Mouse (Mus musculus): ENCODE measurements around the gene Sept14. TPM values are rescaled to one million over a fixed set of nuclear protein-coding genes. Genes with fewer than 3 reads are reported as not detected.

Sept14 gene
- polyA plus RNA-seq, 1 experiment from 2014 or later, result not detected

DNA sequence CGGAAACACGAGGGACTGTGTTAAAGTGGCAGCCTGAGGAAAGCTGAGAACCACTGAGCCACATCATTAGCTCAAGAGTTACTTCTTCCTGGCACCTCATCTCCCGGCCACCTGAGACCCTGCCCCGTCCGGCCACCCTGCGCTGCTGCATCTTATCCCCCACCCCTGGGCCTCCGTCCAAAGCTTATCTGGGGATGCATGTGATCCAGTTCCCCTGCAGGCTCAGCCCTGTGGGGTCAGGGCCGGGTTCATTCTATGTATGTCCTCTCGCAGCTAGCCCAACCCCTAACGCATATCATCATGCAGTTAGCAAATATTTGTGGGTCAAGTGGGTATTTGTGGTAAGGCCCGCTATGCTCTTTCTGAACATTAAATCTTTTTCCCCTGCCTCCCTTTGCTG, 21.0 kb upstream of the Sept14 start:
- no peaks in the 10 kb centered on the region for H3K27me3 ChIP-seq (ENCODE audit: control insufficient read depth, insufficient read depth, low read length)
- no peaks in the 10 kb centered on the region for H3K9me3 ChIP-seq (ENCODE audit: control insufficient read depth, low read length)
- 0 out of 2 replicates have a peak, but pooled peaks cover 7% of the 10 kb centered on the region for H3K36me3 ChIP-seq (ENCODE audit: control insufficient read depth, insufficient read depth, low read length)
- 9% methylated on average over 11 of the region's 11 CpGs for WGBS
- peaks cover 27 to 45% of the 10 kb centered on the region in 2 experiments for H3K4me1 ChIP-seq (ENCODE audit: control insufficient read depth in 2 of 2, insufficient read depth in 2 of 2, low read length in 2 of 2)
- H3K4me3 ChIP-seq (ENCODE audit: control insufficient read depth in 1 of 2, insufficient read depth in 1 of 2, low read depth in 1 of 2, low read length in 2 of 2), result peak overlapping the region in 1 of 2 experiments; percentile 2; a peak in 1 of 4 replicates
- peak overlapping the region; percentile 88 to 95 for H3K27ac ChIP-seq (replicated peaks in 1 of 2; ENCODE audit: control insufficient read depth in 1 of 2, insufficient read depth in 1 of 2, low read depth in 2 of 2, low read length in 2 of 2)
- peak overlapping the region; percentile 56 for H3K4me2 ChIP-seq (ENCODE audit: low read length)
- peak; percentile 52 for ATAC-seq (ENCODE audit: insufficient number of reproducible peaks, insufficient read depth, low FRiP score, low read depth)
- peak overlapping the region; percentile 59 for H3K9ac ChIP-seq (ENCODE audit: low read length)

DNA sequence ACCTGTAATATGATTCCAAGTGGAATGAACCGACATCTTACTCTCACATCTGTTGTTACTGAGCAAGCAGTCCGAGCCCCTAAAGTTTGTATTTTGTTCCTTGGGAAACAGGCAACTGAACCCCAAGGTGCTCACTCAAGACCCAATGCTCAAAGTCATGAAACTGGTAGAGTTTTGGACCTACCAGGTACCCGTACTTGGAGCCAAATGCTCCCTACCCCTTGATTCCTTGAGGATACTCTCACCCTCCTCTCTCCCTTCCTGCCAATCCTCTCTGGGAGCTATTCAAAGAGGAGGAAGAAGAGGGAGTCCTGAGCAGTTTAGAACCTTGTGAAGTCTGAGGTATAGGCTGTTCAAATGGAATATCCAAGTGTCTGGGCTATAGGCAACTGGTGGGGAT, 18.5 kb upstream of the Sept14 start:
- no peak for ATAC-seq (ENCODE audit: insufficient number of reproducible peaks, insufficient read depth, low FRiP score, low read depth)
- no peaks in the 10 kb centered on the region for H3K27me3 ChIP-seq (ENCODE audit: control insufficient read depth, insufficient read depth, low read length)
- 0 out of 2 replicates have a peak, but pooled peaks cover 4% of the 10 kb centered on the region for H3K36me3 ChIP-seq (ENCODE audit: control insufficient read depth, insufficient read depth, low read length)
- 0 out of 4 replicates have a peak overlapping the region, but pooled peaks of 1 of the 2 experiments have one; percentile 83 for H3K4me3 ChIP-seq (ENCODE audit: control insufficient read depth in 1 of 2, insufficient read depth in 1 of 2, low read depth in 1 of 2, low read length in 2 of 2)
- H3K4me1 ChIP-seq (ENCODE audit: control insufficient read depth in 2 of 2, insufficient read depth in 2 of 2, low read length in 2 of 2), result peaks cover 27 to 45% of the 10 kb centered on the region in 2 experiments
- WGBS, result 73% methylated on average over 3 of the region's 3 CpGs
- H3K9ac ChIP-seq (ENCODE audit: low read length), result no peak overlapping the region
- peak overlapping the region; percentile 70 for H3K4me2 ChIP-seq (ENCODE audit: low read length)
- H3K9me3 ChIP-seq (ENCODE audit: control insufficient read depth, low read length), result no peaks in the 10 kb centered on the region
- H3K27ac ChIP-seq (replicated peaks in 1 of 2; ENCODE audit: control insufficient read depth in 1 of 2, insufficient read depth in 1 of 2, low read depth in 2 of 2, low read length in 2 of 2), result no peak overlapping the region

DNA sequence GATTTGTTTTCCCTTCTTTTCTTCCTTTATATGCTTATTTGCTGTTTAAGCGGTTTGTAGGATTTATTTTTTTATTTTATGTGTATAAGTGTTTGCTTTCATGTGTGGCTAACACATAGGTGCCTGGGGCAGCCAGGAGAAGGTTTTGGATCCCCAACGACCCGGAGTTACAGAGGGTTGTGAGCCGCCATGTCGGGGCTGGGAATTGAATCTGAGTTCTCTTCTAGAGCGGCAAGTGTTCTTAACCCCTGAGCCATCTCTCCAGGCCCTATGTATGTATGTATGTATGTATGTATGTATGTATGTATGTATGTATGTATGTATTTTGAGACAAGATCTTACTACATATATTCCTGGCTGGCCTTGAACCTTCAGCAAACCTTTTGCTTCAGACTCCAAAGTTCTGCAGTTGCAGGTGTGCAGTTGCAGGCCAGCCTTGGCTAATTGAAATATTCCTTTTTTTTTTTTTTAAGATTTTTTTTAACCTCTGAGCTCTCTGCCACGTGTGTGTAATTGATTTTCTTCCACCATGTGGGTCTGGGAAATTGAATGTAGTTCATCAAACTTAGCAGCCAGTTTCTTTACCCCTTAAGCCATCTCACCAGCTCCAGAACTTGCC, 17.6 kb upstream of the Sept14 start:
- peak overlapping the region; percentile 96 for H3K9ac ChIP-seq (ENCODE audit: low read length)
- ATAC-seq (ENCODE audit: insufficient number of reproducible peaks, insufficient read depth, low FRiP score, low read depth), result no peak
- peaks cover 25 to 40% of the 10 kb centered on the region in 2 experiments for H3K4me1 ChIP-seq (ENCODE audit: control insufficient read depth in 2 of 2, insufficient read depth in 2 of 2, low read length in 2 of 2)
- H3K27ac ChIP-seq (replicated peaks in 1 of 2; ENCODE audit: control insufficient read depth in 1 of 2, insufficient read depth in 1 of 2, low read depth in 2 of 2, low read length in 2 of 2), result peak overlapping the region; percentile 99 to 100
- 9% methylated on average over 7 of the region's 7 CpGs for WGBS
- no peaks in the 10 kb centered on the region for H3K9me3 ChIP-seq (ENCODE audit: control insufficient read depth, low read length)
- H3K27me3 ChIP-seq (ENCODE audit: control insufficient read depth, insufficient read depth, low read length), result no peaks in the 10 kb centered on the region
- peak overlapping the region; percentile 83 to 95 for H3K4me3 ChIP-seq (ENCODE audit: control insufficient read depth in 1 of 2, insufficient read depth in 1 of 2, low read depth in 1 of 2, low read length in 2 of 2)
- H3K4me2 ChIP-seq (ENCODE audit: low read length), result peak overlapping the region; percentile 70
- 0 out of 2 replicates have a peak, but pooled peaks cover 4% of the 10 kb centered on the region for H3K36me3 ChIP-seq (ENCODE audit: control insufficient read depth, insufficient read depth, low read length)

DNA sequence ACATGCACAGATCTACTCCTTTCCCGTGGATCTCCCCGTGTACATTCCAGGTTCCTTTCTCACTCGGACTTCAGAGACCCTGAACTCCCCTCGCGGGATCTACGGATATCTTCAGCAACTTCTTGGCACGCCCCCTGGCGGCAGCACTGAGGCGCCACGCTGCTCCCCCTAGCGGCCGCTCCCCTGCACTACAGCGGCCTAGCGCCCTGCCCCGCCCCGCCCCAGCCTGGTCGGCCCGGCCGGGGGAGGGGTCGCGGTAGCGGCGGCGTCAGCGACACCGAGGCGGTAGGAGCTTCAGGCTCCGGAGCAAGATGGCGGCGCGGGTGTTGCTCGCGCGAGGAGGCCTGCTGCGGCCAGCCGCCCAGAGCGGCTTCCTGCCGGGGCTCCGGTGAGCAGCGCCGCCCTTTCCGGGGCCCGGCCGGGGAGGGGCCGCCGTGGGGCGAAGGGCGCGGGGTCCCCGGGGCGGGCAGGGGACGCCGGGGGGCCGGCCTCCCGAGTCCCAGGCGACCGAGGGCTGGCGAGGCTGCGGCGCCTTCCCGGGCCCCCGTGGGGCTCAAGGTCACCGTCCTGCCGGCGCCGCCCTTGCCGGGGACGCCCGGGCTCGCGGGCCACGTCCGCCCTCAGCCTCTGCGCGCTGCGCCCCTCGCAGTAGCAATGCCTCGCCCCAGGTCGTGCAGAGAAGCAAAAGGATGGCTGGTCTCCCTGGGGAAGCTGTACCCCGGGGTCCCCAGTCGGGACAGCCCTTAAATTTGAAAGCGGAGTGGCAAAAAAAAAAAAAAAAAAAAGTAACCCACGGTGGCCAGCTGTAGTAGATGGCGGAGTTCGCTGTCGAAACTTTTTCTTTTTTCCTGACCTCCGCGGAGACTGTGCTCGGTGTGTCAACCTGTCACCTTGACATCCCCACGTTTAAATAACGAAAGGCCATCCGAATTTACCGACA, 16.8 kb upstream of the Sept14 start, which contains the start of gene Nipsnap2:
Nipsnap2 (plus strand) TSS at position 230 of the 940 bp plus-strand sequence.
- WGBS, result under 1% methylated on average over 81 of the region's 93 CpGs
- Histone ChIP-seq H3K4me3 (ENCODE audit: control insufficient read depth in 1 of 2, insufficient read depth in 1 of 2, low read depth in 1 of 2, low read length in 2 of 2) (peak within 1 kb of the TSS; percentile 83 to 95), H3K27ac (replicated peaks in 1 of 2; ENCODE audit: control insufficient read depth in 1 of 2, insufficient read depth in 1 of 2, low read depth in 2 of 2, low read length in 2 of 2) (peak within 1 kb of the TSS; percentile 99 to 100), H3K9ac (ENCODE audit: low read length) (peak within 1 kb of the TSS; percentile 96), H3K27me3 (ENCODE audit: control insufficient read depth, insufficient read depth, low read length) (no peaks in the 10 kb centered on the region), H3K36me3 (ENCODE audit: control insufficient read depth, insufficient read depth, low read length) (peaks cover 6% of the 10 kb centered on the region; the same call in 1 of the 2 replicates), H3K4me2 (ENCODE audit: low read length) (peak within 1 kb of the TSS; percentile 70), H3K9me3 (ENCODE audit: control insufficient read depth, low read length) (no peaks in the 10 kb centered on the region), H3K4me1 (ENCODE audit: control insufficient read depth in 2 of 2, insufficient read depth in 2 of 2, low read length in 2 of 2) (peaks cover 20 to 32% of the 10 kb centered on the region in 2 experiments)
- ATAC-seq (ENCODE audit: insufficient number of reproducible peaks, insufficient read depth, low FRiP score, low read depth), result peak; percentile 91

DNA sequence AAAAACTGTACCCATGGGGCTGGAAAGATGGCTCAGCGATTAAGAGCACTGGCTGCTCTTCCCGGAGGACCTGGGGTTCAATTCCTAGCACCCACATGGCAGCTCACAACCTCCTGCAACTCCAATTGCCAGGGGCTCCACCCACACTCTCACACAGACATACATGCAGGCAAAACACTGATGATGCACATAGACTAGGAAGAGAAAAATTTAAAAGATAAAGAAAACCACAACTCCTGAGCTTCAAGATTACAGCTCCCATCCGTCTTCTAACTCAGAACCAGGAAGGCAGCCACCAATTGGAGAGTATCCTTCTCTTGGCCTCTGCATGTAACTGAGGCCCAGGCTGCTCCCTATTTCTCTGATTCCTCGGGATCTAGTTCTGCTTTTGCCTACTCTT, 16.0 kb upstream of the Sept14 start:
- H3K36me3 ChIP-seq (ENCODE audit: control insufficient read depth, insufficient read depth, low read length), result peaks cover 14% of the 10 kb centered on the region
- no peaks in the 10 kb centered on the region for H3K9me3 ChIP-seq (ENCODE audit: control insufficient read depth, low read length)
- H3K9ac ChIP-seq (ENCODE audit: low read length), result peak overlapping the region; percentile 96
- no peak for ATAC-seq (ENCODE audit: insufficient number of reproducible peaks, insufficient read depth, low FRiP score, low read depth)
- H3K27me3 ChIP-seq (ENCODE audit: control insufficient read depth, insufficient read depth, low read length), result no peaks in the 10 kb centered on the region
- peaks cover 13 to 24% of the 10 kb centered on the region in 2 experiments for H3K4me1 ChIP-seq (ENCODE audit: control insufficient read depth in 2 of 2, insufficient read depth in 2 of 2, low read length in 2 of 2)
- 45% methylated on average over 4 of the region's 4 CpGs for WGBS
- peak overlapping the region; percentile 99 to 100; a peak in 3 of 4 replicates for H3K27ac ChIP-seq (replicated peaks in 1 of 2; ENCODE audit: control insufficient read depth in 1 of 2, insufficient read depth in 1 of 2, low read depth in 2 of 2, low read length in 2 of 2)
- H3K4me2 ChIP-seq (ENCODE audit: low read length), result peak overlapping the region; percentile 70
- peak overlapping the region; percentile 83 to 95; a peak in 3 of 4 replicates for H3K4me3 ChIP-seq (ENCODE audit: control insufficient read depth in 1 of 2, insufficient read depth in 1 of 2, low read depth in 1 of 2, low read length in 2 of 2)

DNA sequence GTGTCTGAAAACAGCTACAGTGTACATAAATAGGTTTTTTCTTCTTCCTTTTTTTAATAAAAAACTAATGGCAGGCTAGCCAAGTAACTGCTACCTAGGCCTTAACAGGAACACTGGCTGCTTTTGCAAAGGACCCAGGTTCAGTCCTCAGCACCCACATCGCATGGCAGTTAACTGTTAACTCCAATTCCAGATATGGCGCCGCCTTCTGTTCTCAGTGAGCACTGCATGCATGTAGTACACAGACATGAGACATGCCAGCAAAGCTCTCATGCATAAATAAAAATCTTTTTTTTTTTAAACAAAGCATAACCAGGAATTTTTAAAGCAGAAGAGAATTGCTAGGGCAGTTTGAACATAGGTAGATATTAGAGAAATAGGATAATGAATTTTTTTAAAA, 11.9 kb upstream of the Sept14 start:
- Histone ChIP-seq H3K4me1 (ENCODE audit: control insufficient read depth in 2 of 2, insufficient read depth in 2 of 2, low read length in 2 of 2) (peaks cover 0 to 8% of the 10 kb centered on the region in 2 experiments; a peak in 2 of 4 replicates), H3K27ac (replicated peaks in 1 of 2; ENCODE audit: control insufficient read depth in 1 of 2, insufficient read depth in 1 of 2, low read depth in 2 of 2, low read length in 2 of 2) (no peak overlapping the region), H3K36me3 (ENCODE audit: control insufficient read depth, insufficient read depth, low read length) (peaks cover 40% of the 10 kb centered on the region), H3K4me2 (ENCODE audit: low read length) (no peak overlapping the region), H3K27me3 (ENCODE audit: control insufficient read depth, insufficient read depth, low read length) (no peaks in the 10 kb centered on the region), H3K9ac (ENCODE audit: low read length) (no peak overlapping the region), H3K9me3 (ENCODE audit: control insufficient read depth, low read length) (no peaks in the 10 kb centered on the region), H3K4me3 (ENCODE audit: control insufficient read depth in 1 of 2, insufficient read depth in 1 of 2, low read depth in 1 of 2, low read length in 2 of 2) (no peak overlapping the region)
- no peak for ATAC-seq (ENCODE audit: insufficient number of reproducible peaks, insufficient read depth, low FRiP score, low read depth)
- WGBS, result 73% methylated on average over 3 of the region's 3 CpGs

DNA sequence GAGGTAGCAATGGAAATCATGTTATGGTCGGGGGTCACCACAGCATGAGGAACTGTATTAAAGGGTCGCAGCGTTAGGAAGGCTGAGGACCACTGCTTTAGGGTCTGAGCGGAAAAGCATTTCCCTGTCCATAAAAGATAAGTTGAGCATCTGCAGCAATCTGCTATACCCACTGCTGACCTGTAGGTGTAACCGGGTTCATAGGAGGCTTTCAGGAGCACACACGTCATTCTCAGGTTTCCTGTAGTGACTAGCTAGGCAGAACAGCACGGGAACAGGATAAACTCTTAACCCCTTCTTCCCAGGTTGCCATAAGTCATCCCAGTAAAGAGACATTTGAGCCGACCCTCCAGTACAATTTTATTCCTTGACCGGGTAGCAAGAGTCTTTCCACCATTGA, 8.7 kb upstream of the Sept14 start:
- 84% methylated on average over 9 of the region's 9 CpGs for whole genome bisulfite sequencing
- H3K9ac ChIP-seq (ENCODE audit: low read length), result no peak overlapping the region

More for the DNA sequence above, 8.7 kb upstream of the Sept14 start:
- Histone ChIP-seq H3K4me1 (ENCODE audit: control insufficient read depth in 2 of 2, insufficient read depth in 2 of 2, low read length in 2 of 2) (peaks cover 0 to 8% of the 10 kb centered on the region in 2 experiments; a peak in 2 of 4 replicates), H3K4me2 (ENCODE audit: low read length) (no peak overlapping the region), H3K9me3 (ENCODE audit: control insufficient read depth, low read length) (no peaks in the 10 kb centered on the region), H3K27ac (replicated peaks in 1 of 2; ENCODE audit: control insufficient read depth in 1 of 2, insufficient read depth in 1 of 2, low read depth in 2 of 2, low read length in 2 of 2) (no peak overlapping the region), H3K36me3 (ENCODE audit: control insufficient read depth, insufficient read depth, low read length) (peaks cover 40% of the 10 kb centered on the region), H3K27me3 (ENCODE audit: control insufficient read depth, insufficient read depth, low read length) (no peaks in the 10 kb centered on the region), H3K4me3 (ENCODE audit: control insufficient read depth in 1 of 2, insufficient read depth in 1 of 2, low read depth in 1 of 2, low read length in 2 of 2) (no peak overlapping the region)
- ATAC-seq (ENCODE audit: insufficient number of reproducible peaks, insufficient read depth, low FRiP score, low read depth), result no peak

All from heart, embryonic 14.5 days (tissue).